Mouse (Mus musculus) right cerebral cortex, postnatal 14 days (tissue): Measurements from ENCODE around the gene Proser3.

ENCODE experiments used
- DNase-seq: peaks from one replicate; pipeline ENCODE4 v3.0.0; 2022

Gene Proser3

DNA sequence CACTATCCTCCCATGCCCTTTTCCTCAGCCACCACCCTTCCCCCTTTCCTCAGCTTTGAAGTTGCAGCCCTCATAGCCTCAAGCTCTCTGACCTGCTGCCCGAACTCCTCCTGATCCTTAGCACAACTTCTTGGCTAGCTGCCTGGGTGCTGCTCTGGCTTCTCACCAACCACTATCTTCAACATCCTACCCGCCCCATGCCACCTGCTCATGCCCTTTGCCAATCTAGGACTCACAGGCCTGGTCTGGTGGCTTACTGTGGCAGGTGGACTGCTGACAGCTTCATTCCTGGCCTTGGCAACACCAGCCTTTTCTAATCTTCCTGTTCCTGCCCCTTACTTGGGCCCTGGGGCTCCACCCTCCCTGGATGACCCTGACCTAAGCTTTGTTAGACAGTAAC, 20.9 kb upstream of the Proser3 start:
- DNase-seq, result no peak

GRCm38 (mm10) chr7:30572389-30572788, 20.3 kb upstream of the Proser3 start:
- DNase-seq, result no peak

- no peak for DNase-seq
These were observed 15.5 kb upstream of the Proser3 start for GRCm38 (mm10) chr7:30567555-30567954.

- DNase-seq, result no peak
These were observed 13.9 kb upstream of the Proser3 start for GRCm38 (mm10) chr7:30566033-30566432.

DNA sequence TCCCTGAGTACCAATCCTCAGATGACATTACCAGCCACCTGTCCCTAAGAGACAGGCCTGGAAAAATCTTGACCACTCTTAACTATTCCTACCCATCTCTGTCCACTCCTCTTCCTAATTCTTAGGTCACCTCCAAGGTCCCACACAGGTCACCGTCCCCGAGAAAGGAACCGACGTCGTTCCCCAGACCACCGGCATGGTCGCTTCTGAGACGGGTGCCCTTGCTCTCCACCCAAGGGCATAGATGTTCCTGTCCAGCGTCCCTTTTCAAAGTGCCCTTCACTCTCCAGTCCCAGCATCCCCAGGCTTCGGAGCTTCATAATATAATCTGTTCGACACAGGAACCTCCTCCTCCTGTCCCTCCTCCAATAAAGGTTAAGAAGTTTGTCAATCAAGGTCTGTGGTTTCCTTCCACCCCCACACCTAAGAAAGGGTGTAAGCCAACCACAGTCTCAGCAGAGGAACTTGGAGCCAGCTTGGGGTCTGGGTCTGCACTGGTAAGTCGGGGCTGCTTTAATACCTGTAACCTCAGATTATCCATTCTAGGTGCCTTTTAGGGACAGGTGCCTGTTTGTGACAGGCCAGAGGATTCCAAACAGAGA, 13.0 kb upstream of the Proser3 start, which contains the start of gene Igflr1:
Gene Igflr1 (plus strand): TSS at position 458 of the 602 bp plus-strand sequence.
- DNase-seq, result no peak

- no peak for DNase-seq
These were observed 11.8 kb upstream of the Proser3 start for GRCm38 (mm10) chr7:30563906-30564280.

- DNase-seq, result peak; percentile 96
These were observed 11.2 kb upstream of the Proser3 start, which contains the start of the genes U2af1l4, Gm49396 and Psenen for GRCm38 (mm10) chr7:30563117-30563905. U2af1l4 (plus strand) TSS chr7:30563301. Gm49396 (plus strand) TSS chr7:30563344. Psenen (minus strand) TSS chr7:30563627.

- DNase-seq, result no peak
These were observed 10.5 kb upstream of the Proser3 start for GRCm38 (mm10) chr7:30562526-30563116.

DNA sequence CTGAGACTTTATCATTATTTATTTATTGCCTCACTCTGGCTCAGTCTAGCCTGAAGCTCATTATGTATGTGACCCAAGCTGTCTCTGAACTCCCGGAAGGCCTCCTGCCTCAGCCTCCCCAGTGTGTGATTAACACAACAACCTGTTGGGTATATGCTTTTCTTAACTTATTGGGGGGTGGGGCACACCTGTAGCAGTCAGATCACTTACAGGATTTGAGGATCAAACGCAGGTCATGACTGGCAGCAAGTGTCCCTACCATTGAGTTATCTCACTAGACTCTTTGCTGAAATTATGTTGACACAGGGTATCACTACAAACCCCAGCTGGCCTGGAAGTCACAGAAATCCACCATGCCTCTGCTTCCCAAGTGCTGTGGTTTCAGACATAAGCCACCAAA, 8.2 kb upstream of the Proser3 start:
- no peak for DNase-seq

- DNase-seq, result peak; percentile 93
These were observed 7.4 kb upstream of the Proser3 start, which contains the start of gene Lin37 for GRCm38 (mm10) chr7:30559443-30559954. Lin37 (minus strand) TSS chr7:30559838.

- no peak for DNase-seq
These were observed 6.8 kb upstream of the Proser3 start for GRCm38 (mm10) chr7:30558656-30559442.

DNA sequence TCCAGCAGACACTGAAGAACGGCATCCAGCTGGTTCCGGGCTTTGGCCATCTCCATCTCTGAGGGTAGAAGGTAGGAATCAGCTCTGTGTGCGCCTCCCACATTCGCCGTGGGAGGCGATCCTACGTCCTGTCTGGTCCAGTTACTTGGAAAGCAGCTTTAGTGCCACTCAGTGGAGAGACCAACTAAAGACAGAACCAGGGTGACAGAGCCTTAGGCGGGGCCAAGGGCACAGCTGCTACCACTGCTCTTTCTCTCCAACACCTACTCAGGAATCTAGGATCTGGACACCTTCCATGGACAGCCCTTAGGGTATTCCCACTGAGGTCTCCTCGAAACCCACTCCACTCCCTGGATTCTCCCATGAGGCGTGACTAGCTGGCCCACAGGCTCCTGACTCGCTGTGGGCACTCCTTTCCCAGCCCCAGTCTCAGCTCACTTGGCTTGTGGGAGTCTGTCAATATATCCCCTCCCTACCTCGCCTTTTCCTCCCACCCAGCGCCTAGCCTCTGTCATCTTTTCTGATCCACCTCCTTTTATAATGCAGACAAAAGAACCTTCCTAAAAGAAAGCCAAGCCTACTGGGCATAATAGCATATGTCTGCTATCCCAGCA, 5.9 kb upstream of the Proser3 start:
- DNase-seq, result no peak

DNA sequence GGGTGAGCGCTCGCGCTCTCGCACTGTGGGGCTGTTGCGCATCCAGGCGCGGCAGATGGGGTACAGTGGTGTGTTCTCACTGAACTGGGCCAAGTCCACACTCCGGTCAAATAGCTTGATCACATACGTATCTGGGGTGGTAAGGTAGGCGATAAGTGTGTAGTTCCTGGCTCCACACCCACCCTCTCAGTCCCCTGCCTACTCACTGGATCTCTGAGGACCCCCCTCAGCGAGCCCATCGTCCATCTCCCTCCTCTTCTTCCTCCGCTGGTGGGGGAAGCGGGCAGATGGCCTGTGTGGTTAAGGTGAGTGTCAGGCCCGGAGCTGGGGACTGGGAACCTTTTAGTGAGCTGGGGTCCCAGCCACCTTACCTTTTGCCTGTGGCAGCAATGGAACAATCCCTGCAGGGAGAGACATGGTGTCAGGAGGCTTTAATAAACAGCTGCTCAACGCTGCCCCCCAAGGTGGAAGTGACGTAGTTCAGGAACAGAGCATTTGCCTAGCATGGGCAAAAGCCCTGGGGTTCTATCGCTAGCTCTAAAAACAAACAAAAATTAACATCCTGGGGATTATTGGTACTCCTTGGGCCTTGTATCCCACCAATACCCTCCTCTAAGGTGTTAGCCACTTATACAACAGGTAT, 4.9 kb upstream of the Proser3 start:
- no peak for DNase-seq

DNA sequence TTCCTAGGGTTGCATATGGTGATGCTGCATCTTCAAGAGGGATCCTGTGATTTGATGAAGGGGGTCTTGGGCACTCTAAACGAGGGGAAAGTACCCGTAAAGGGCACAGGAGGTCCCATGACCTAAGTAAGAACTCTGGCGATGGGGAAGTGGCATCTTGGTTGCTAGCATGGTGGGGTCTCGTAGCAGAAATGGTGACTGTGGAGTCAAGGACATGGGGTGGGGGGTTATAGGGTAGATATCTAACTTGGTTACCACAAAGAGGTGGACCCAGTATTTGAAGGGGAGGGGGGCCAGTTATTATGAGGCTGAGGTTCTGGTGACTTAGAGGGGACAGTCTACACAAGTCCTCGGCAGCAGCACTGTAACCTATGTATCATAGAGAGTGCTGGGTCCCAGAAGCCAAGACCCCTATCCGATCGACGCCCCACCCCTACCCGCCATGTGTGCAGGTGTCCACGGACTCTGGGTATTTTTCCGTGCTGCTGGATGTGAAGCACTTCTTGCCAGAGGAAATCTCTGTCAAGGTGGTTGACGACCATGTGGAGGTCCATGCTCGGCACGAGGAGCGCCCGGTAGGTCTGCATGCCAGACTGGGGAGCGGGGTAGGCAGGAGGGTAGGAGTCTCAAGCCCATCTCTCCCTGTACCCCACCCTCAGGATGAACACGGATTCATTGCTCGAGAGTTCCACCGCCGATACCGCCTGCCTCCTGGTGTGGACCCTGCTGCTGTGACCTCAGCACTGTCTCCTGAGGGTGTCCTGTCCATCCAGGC, 1.9 kb upstream of the Proser3 start:
- DNase-seq, result no peak

GRCm38 (mm10) chr7:30553021-30553589, 1.0 kb upstream of the Proser3 start:
- DNase-seq, result no peak

DNA sequence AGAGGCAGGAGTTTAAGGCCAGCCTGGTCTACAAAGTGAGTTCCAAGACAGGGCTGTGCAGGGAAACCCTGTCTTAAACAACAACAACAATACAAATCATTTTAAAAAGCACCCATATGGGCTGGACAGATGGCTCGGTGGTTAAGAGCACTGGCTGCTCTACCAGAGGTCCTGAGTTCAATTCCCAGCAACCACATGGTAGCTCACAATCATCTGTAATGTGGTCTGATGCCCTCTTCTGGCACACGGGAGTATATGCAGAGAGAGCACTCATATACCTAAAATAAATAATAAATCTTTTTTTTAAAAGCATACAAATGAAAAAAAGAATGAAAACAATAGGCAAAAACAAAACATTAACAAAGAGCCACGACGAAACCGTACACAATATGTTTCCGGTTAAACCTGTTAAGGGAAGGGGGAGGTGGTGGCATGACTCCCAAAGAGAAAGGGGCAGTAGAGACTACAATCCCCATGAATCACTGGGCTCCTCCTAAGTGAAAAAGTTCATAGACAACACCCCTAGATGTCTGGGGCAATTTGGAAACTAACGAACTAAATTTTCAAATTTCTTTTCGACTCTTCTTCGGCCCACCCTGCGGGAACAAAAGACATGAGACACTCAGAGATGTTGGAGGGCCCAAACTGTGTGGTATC, 526 bp downstream of the Proser3 start:
- no peak for DNase-seq

GRCm38 (mm10) chr7:30550603-30551002, 1.5 kb downstream of the Proser3 start:
- DNase-seq, result no peak

DNA sequence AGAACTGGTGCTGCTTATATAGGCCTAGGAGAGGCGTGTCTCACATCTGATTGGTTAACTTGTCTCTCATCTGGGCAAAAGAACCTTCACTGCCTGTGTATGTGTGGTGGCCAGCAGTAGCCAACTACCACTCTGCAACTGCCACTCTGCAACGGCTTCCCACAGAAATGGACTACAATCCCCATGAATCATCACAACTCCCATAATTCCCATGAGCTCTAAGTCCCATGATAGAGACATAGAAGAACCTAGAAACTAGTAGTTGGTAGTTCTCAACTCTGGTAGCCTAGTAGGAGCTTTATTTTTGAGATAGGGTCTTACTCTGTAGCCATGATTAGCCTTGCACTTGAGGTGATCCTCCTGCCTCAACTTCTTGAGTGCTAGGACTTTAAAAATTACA, 2.2 kb downstream of the Proser3 start:
- no peak for DNase-seq

GRCm38 (mm10) chr7:30544327-30544726, 7.8 kb downstream of the Proser3 start:
- no peak for DNase-seq

- DNase-seq, result no peak
These were observed 11.5 kb downstream of the Proser3 start for GRCm38 (mm10) chr7:30540572-30540971.
